Mouse (Mus musculus) monocyte, adult 2 months (primary cell): ENCODE measurements around the gene Cxcr4.

Source experiments
- DNase-seq, 2 experiments: peaks; one replicate each; pipeline ENCODE4 v3.0.0; 2022; ENCODE audit warnings: low spot score in 2 of 2, low read depth in 1 of 2

The Cxcr4 gene

GRCm38 (mm10) chr1:128592211-128592741 is at the start of gene Cxcr4:
Gene Cxcr4, minus strand, starts transcription at chr1:128592293.
- DNase-seq, result peak; percentile 90 to 97

GRCm38 (mm10) chr1:128639707-128640107 is 47.6 kb upstream of the Cxcr4 start:
- no peak for DNase-seq

GRCm38 (mm10) chr1:128637230-128637740 is 45.2 kb upstream of the Cxcr4 start:
- no peak for DNase-seq

GRCm38 (mm10) chr1:128636258-128637229 is 44.5 kb upstream of the Cxcr4 start:
- no peak for DNase-seq

GRCm38 (mm10) chr1:128633711-128634379 is 41.8 kb upstream of the Cxcr4 start:
- DNase-seq, result no peak

GRCm38 (mm10) chr1:128632522-128632921 is 40.4 kb upstream of the Cxcr4 start:
- no peak for DNase-seq

GRCm38 (mm10) chr1:128626144-128626678 is 34.1 kb upstream of the Cxcr4 start:
- DNase-seq, result no peak

- no peak for DNase-seq
Observed at GRCm38 (mm10) chr1:128623594-128623887, 31.4 kb upstream of the Cxcr4 start.

- DNase-seq, result no peak
Observed at GRCm38 (mm10) chr1:128622867-128623593, 30.9 kb upstream of the Cxcr4 start.

- DNase-seq, result no peak
Observed at GRCm38 (mm10) chr1:128617654-128618310, 25.7 kb upstream of the Cxcr4 start.

GRCm38 (mm10) chr1:128616586-128616985 is 24.5 kb upstream of the Cxcr4 start:
- DNase-seq, result no peak

- no peak for DNase-seq
Observed at GRCm38 (mm10) chr1:128615459-128615806, 23.3 kb upstream of the Cxcr4 start.

GRCm38 (mm10) chr1:128614653-128615458 is 22.8 kb upstream of the Cxcr4 start:
- peak; percentile 61 to 65 for DNase-seq

GRCm38 (mm10) chr1:128608119-128608518 is 16.0 kb upstream of the Cxcr4 start:
- peak; percentile 65 to 79 for DNase-seq

- no peak for DNase-seq
Observed at GRCm38 (mm10) chr1:128607423-128607822, 15.3 kb upstream of the Cxcr4 start.

GRCm38 (mm10) chr1:128605794-128606193 is 13.7 kb upstream of the Cxcr4 start:
- no peak for DNase-seq

GRCm38 (mm10) chr1:128602688-128603385 is 10.7 kb upstream of the Cxcr4 start:
- no peak for DNase-seq

- DNase-seq, result no peak
Observed at GRCm38 (mm10) chr1:128602018-128602687, 10.1 kb upstream of the Cxcr4 start.
